Mouse (Mus musculus): ENCODE data around the gene Olfr1388. TPM values are rescaled to one million over a fixed set of nuclear protein-coding genes. Genes with fewer than 3 reads are reported as not detected.
"Not testable (repeated sequence)": the region's sequence is repeated elsewhere in the genome, so short reads cannot be mapped to it uniquely, and the experiment has no call there.

The Olfr1388 gene
- 0.05 TPM in 1 of 2 replicates, not detected in the other for polyA plus RNA-seq (2015; fragmentation: Nextera tagmentation; extraction: Ambion mirVana)

DNA sequence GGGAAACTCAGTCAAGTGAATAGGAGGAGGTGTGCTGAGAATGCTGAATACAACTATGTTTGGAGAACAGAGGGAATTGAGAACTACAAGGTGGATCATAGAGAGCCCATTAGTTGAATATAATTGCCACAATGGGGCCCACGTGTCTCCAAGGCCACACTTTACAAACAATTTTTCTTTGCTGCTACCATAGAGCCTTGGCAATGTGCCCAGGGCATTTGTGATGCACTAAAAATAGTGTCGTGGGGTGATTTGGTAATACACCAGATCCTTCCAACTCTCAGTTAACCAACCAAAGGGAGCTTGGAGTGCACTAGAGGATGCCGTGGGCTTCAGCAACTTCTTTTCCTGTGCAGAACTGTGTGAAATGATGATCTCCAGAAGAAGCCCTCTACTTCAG, at the start of gene Olfr1388:
Olfr1388 (plus strand) TSS at position 214 of the 400 bp plus-strand sequence.
- no peak for ATAC-seq (ENCODE audit: low FRiP score, low TSS enrichment)
- H3K4me2 ChIP-seq (replicated peaks; ENCODE audit: low read depth, low read length), result no peak within 1 kb of the TSS
- H3K9ac ChIP-seq (replicated peaks; ENCODE audit: low read length), result no peak within 1 kb of the TSS
- no peak within 1 kb of the TSS for H3K27ac ChIP-seq (ENCODE audit: low read length)
- WGBS, result 66% methylated on average over 3 of the region's 3 CpGs
- no peak within 1 kb of the TSS for H3K4me3 ChIP-seq (ENCODE audit: low read length)
- no peaks in the 10 kb centered on the region for H3K9me3 ChIP-seq (ENCODE audit: low read length)
- H3K36me3 ChIP-seq (ENCODE audit: insufficient read depth, low read length), result no peaks in the 10 kb centered on the region
- H3K4me1 ChIP-seq (ENCODE audit: insufficient read depth, low read length), result no peaks in the 10 kb centered on the region
- H3K27me3 ChIP-seq (ENCODE audit: insufficient read depth, low read length), result no peaks in the 10 kb centered on the region

DNA sequence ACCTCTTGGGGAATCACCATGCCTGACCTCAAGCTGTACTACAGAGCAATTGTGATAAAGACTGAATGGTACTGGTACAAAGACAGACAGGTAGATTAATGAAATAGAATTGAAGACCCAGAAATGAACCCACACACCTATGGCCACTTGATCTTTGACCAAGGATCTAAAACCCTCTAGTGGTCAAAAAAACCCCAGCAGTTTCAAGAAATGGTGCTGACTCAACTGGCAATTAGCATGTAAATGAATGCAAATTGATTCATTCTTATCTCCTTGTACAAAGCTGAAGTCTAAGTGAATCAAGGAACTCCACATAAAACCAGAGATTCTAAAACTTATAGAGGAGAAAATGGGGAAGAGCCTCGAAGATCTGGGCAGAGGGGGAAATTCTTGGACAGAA, 43.7 kb upstream of the Olfr1388 start:
- H3K27me3 ChIP-seq (ENCODE audit: insufficient read depth, low read length); ATAC-seq (ENCODE audit: low FRiP score, low TSS enrichment); H3K4me2 ChIP-seq (replicated peaks; ENCODE audit: low read depth, low read length); H3K9ac ChIP-seq (replicated peaks; ENCODE audit: low read length); H3K4me1 ChIP-seq (ENCODE audit: insufficient read depth, low read length); H3K27ac ChIP-seq (ENCODE audit: low read length); H3K4me3 ChIP-seq (ENCODE audit: low read length); H3K36me3 ChIP-seq (ENCODE audit: insufficient read depth, low read length); H3K9me3 ChIP-seq (ENCODE audit: low read length): not testable (repeated sequence)
- 79% methylated on average over 1 of the region's 1 CpGs for whole genome bisulfite sequencing

DNA sequence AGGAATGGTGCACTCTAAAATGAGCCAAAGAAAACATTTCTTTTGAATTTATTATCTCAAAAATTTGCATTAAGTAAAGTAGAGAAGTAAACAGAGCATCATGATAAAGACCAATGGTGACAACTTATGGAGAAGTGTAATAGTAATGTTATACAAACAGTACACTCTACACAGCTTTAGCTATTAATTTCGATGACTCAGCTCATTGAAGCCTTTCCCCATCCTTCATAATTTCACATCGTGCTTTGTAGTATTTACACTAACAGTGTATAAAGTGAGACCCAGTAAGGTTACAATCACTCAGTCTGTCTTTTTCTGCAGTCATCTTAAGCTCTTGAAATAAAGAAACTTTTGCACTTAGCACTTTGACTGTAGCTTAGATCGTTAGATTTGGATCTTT, 29.6 kb upstream of the Olfr1388 start:
- 76% methylated on average over 3 of the region's 3 CpGs for WGBS

DNA sequence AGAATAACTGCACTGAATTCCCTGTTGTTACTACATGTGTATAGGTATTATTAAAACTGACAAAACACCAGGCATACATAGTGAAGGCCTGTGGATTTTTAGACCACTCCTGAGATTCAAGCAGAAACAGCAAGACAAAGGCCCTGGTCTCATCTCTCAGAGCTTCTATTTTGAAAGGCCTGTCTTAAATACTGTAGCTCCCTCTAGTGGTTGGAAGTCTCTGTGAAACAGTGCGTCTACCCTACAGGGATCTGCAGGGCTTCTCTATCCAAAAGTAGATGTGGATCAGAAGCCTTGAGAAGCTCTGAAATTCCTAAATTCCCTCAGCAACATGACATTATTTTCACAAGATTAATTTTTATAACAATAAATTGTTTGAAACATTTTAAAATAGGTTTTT, 25.9 kb upstream of the Olfr1388 start:
- Histone ChIP-seq H3K9me3 (ENCODE audit: low read length) (no peaks in the 10 kb centered on the region), H3K4me3 (ENCODE audit: low read length) (no peak overlapping the region), H3K4me2 (replicated peaks; ENCODE audit: low read depth, low read length) (no peak overlapping the region), H3K4me1 (ENCODE audit: insufficient read depth, low read length) (no peaks in the 10 kb centered on the region), H3K27ac (ENCODE audit: low read length) (no peak overlapping the region), H3K36me3 (ENCODE audit: insufficient read depth, low read length) (no peaks in the 10 kb centered on the region), H3K27me3 (ENCODE audit: insufficient read depth, low read length) (no peaks in the 10 kb centered on the region), H3K9ac (replicated peaks; ENCODE audit: low read length) (no peak overlapping the region)
- no peak for ATAC-seq (ENCODE audit: low FRiP score, low TSS enrichment)
- 44% methylated on average over 1 of the region's 1 CpGs for WGBS

More for the DNA sequence above, 29.6 kb upstream of the Olfr1388 start:
- no peaks in the 10 kb centered on the region for H3K27me3 ChIP-seq (ENCODE audit: insufficient read depth, low read length)
- H3K4me1 ChIP-seq (ENCODE audit: insufficient read depth, low read length), result no peaks in the 10 kb centered on the region
- H3K4me2 ChIP-seq (replicated peaks; ENCODE audit: low read depth, low read length), result no peak overlapping the region
- H3K36me3 ChIP-seq (ENCODE audit: insufficient read depth, low read length), result no peaks in the 10 kb centered on the region
- no peak overlapping the region for H3K4me3 ChIP-seq (ENCODE audit: low read length)
- no peak overlapping the region for H3K9ac ChIP-seq (replicated peaks; ENCODE audit: low read length)
- no peaks in the 10 kb centered on the region for H3K9me3 ChIP-seq (ENCODE audit: low read length)
- no peak overlapping the region for H3K27ac ChIP-seq (ENCODE audit: low read length)
- no peak for ATAC-seq (ENCODE audit: low FRiP score, low TSS enrichment)

- Histone ChIP-seq H3K27ac (ENCODE audit: low read length) (no peak within 1 kb of the TSS), H3K9me3 (ENCODE audit: low read length) (no peaks in the 10 kb centered on the region), H3K36me3 (ENCODE audit: insufficient read depth, low read length) (no peaks in the 10 kb centered on the region), H3K4me1 (ENCODE audit: insufficient read depth, low read length) (no peaks in the 10 kb centered on the region), H3K9ac (replicated peaks; ENCODE audit: low read length) (no peak within 1 kb of the TSS), H3K27me3 (ENCODE audit: insufficient read depth, low read length) (no peaks in the 10 kb centered on the region), H3K4me3 (ENCODE audit: low read length) (no peak within 1 kb of the TSS), H3K4me2 (replicated peaks; ENCODE audit: low read depth, low read length) (no peak within 1 kb of the TSS)
- 87% methylated on average over 2 of the region's 2 CpGs for WGBS
- no peak for ATAC-seq (ENCODE audit: low FRiP score, low TSS enrichment)
Measured at GRCm38 (mm10) chr11:49422767-49423166, 13.7 kb upstream of the Olfr1388 start, which contains the start of gene Olfr1389. Gene Olfr1389 (plus strand): TSS chr11:49423067.

GRCm38 (mm10) chr11:49425257-49425927, 11.0 kb upstream of the Olfr1388 start:
- H3K4me3 ChIP-seq (ENCODE audit: low read length), result no peak overlapping the region
- no peaks in the 10 kb centered on the region for H3K27me3 ChIP-seq (ENCODE audit: insufficient read depth, low read length)
- H3K36me3 ChIP-seq (ENCODE audit: insufficient read depth, low read length), result no peaks in the 10 kb centered on the region
- H3K4me2 ChIP-seq (replicated peaks; ENCODE audit: low read depth, low read length), result no peak overlapping the region
- ATAC-seq (ENCODE audit: low FRiP score, low TSS enrichment), result no peak
- 98% methylated on average over 1 of the region's 1 CpGs for WGBS
- H3K4me1 ChIP-seq (ENCODE audit: insufficient read depth, low read length), result no peaks in the 10 kb centered on the region
- no peak overlapping the region for H3K27ac ChIP-seq (ENCODE audit: low read length)
- H3K9ac ChIP-seq (replicated peaks; ENCODE audit: low read length), result no peak overlapping the region
- H3K9me3 ChIP-seq (ENCODE audit: low read length), result no peaks in the 10 kb centered on the region

- Histone ChIP-seq H3K27ac (ENCODE audit: low read length) (no peak overlapping the region), H3K27me3 (ENCODE audit: insufficient read depth, low read length) (no peaks in the 10 kb centered on the region), H3K9ac (replicated peaks; ENCODE audit: low read length) (no peak overlapping the region), H3K4me1 (ENCODE audit: insufficient read depth, low read length) (no peaks in the 10 kb centered on the region), H3K4me3 (ENCODE audit: low read length) (no peak overlapping the region), H3K4me2 (replicated peaks; ENCODE audit: low read depth, low read length) (no peak overlapping the region), H3K9me3 (ENCODE audit: low read length) (no peaks in the 10 kb centered on the region), H3K36me3 (ENCODE audit: insufficient read depth, low read length) (no peaks in the 10 kb centered on the region)
- no peak for ATAC-seq (ENCODE audit: low FRiP score, low TSS enrichment)
- 91% methylated on average over 2 of the region's 2 CpGs for WGBS
Measured at GRCm38 (mm10) chr11:49429641-49430040, 6.8 kb upstream of the Olfr1388 start.

DNA sequence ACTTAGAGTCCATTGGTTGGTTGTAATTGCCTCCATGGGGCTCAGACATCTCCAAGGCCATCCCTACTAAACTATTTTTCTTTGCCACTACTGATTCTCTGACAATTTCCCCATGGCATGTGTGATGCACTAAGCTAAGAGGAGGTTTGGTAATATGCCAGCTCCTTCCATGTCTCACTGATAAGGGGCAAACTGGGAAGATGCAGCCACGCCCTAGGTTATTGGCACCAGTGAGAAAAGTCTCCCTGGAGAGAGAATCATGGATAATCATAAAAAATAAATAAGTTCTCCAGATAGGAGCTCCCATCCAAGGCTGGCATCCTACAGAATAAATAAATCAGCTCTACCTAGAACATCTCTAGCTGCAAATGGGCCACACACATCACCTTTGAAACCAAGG, 18.6 kb downstream of the Olfr1388 start, which contains the start of gene Olfr1387:
Olfr1387 (plus strand) TSS at position 301 of the 400 bp plus-strand sequence.
- Histone ChIP-seq H3K36me3 (ENCODE audit: insufficient read depth, low read length) (no peaks in the 10 kb centered on the region), H3K9ac (replicated peaks; ENCODE audit: low read length) (no peak within 1 kb of the TSS), H3K27me3 (ENCODE audit: insufficient read depth, low read length) (no peaks in the 10 kb centered on the region), H3K27ac (ENCODE audit: low read length) (no peak within 1 kb of the TSS), H3K4me2 (replicated peaks; ENCODE audit: low read depth, low read length) (no peak within 1 kb of the TSS), H3K9me3 (ENCODE audit: low read length) (no peaks in the 10 kb centered on the region), H3K4me1 (ENCODE audit: insufficient read depth, low read length) (no peaks in the 10 kb centered on the region), H3K4me3 (ENCODE audit: low read length) (no peak within 1 kb of the TSS)
- ATAC-seq (ENCODE audit: low FRiP score, low TSS enrichment), result no peak
- WGBS, result 75% methylated on average over 1 of the region's 1 CpGs

DNA sequence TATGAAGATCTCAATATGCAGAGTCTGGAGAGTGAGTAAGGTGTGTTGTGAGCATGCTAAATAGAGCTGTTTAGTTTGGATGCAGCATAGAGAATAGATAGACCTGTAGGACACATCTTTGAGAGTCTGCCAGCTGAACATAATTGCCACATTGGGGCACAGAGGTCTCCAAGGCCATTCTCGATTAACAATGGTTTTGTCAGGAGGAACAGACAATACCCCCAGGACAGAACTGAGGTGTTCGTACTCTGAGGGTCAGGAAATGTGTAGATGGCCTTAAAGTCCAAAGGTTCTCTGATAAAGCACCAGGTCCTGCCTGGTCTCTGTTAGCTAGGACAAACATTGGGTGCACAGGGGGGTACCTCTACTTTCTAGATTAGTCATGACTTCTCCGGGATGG, 28.3 kb downstream of the Olfr1388 start, which contains the start of gene Olfr1386:
Olfr1386 (plus strand) TSS at position 301 of the 400 bp plus-strand sequence.
- 87% methylated on average over 2 of the region's 3 CpGs for WGBS
- not testable (repeated sequence) for H3K9ac ChIP-seq (replicated peaks; ENCODE audit: low read length); H3K4me2 ChIP-seq (replicated peaks; ENCODE audit: low read depth, low read length); H3K36me3 ChIP-seq (ENCODE audit: insufficient read depth, low read length); H3K27ac ChIP-seq (ENCODE audit: low read length); H3K4me3 ChIP-seq (ENCODE audit: low read length); H3K9me3 ChIP-seq (ENCODE audit: low read length); ATAC-seq (ENCODE audit: low FRiP score, low TSS enrichment); H3K4me1 ChIP-seq (ENCODE audit: insufficient read depth, low read length); H3K27me3 ChIP-seq (ENCODE audit: insufficient read depth, low read length)

- H3K9me3 ChIP-seq (ENCODE audit: low read length), result no peaks in the 10 kb centered on the region
- no peaks in the 10 kb centered on the region for H3K4me1 ChIP-seq (ENCODE audit: insufficient read depth, low read length)
- H3K9ac ChIP-seq (replicated peaks; ENCODE audit: low read length), result no peak overlapping the region
- no peak overlapping the region for H3K4me3 ChIP-seq (ENCODE audit: low read length)
- WGBS, result 12% methylated on average over 4 of the region's 4 CpGs
- H3K36me3 ChIP-seq (ENCODE audit: insufficient read depth, low read length), result no peaks in the 10 kb centered on the region
- H3K4me2 ChIP-seq (replicated peaks; ENCODE audit: low read depth, low read length), result no peak overlapping the region
- no peak overlapping the region for H3K27ac ChIP-seq (ENCODE audit: low read length)
- peak; percentile 88 for ATAC-seq (ENCODE audit: low FRiP score, low TSS enrichment)
- H3K27me3 ChIP-seq (ENCODE audit: insufficient read depth, low read length), result no peaks in the 10 kb centered on the region
Measured at GRCm38 (mm10) chr11:49485973-49486372, 49.5 kb downstream of the Olfr1388 start.
